In the genomic region with DNA sequence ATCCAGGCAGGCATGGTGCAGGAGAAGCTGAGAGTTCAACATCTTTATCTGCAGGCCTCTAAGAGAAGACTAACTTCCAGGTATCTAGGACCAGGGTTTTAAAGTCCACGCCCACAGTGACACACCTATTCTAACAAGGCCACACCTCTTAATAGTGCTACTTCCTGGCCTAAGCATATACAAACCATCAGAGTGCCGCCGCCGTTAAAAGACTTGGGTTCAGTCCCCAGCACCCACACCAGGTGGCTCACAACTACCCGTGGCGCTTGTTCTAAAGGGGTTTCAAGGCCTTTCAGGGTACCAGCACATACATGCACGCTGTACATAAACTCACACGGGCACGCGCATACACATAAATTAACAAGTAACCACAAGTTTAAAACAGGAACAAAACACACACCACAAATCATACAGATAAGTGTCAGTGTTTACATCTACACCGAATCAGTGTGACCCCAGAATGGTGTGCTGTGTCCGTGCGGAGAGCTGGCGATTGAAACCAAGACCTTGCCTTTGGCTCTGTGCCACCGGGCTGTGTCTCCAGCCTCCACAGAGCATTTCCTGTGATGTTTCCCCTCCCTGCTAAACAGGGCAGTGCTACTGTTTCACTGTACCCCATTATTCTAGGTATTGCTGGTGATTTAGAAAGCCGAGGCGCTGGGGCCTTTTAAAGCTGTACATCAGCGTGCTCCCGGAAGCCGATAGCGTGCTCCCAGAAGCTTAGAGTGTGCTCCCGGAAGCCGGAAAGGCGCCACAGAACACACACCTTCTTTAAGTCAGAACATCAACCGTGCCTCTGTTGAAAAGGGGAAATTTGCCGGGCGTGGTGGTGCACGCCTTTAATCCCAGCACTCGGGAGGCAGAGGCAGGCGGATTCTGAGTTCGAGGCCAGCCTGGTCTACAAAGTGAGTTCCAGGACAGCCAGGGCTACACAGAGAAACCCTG, we compare ENCODE assay signal across 11 mouse cellular contexts.
A peak's percentile ranks its signal among the peaks of the same experiment; 100 is the strongest.
DNase-seq lines count a peak whose midpoint lies in the region; TF ChIP-seq lines count a peak whose summit lies in the region.
"Had no signal": no experiment of that assay in that cellular context is flagged by ENCODE, and none has a peak within 500 bp of the region (broad histone marks: within the 10 kb centered on the region; RNA-seq: fewer than 3 reads in every experiment).

No protein-coding gene starts in this region.

- TF ChIP-seq POLR2A in heart, adult 2 months (IDR thresholded peaks at IDR 0.05; ENCODE audit: insufficient read depth, low read depth, low read length): no peak
- no peak for TF ChIP-seq POLR2A in bone marrow, adult 2 months (IDR thresholded peaks at IDR 0.05; ENCODE audit: borderline replicate concordance, control insufficient read depth, low read depth, low read length)

- intact Hi-C loops in heart, adult 2 months (cut with DNase I): no loop called here
- intact Hi-C loops in heart, postnatal 10 days (cut with DNase I): no loop called here

- H3K4me3 ChIP-seq in heart, adult 2 months: no peak overlapping the region
- no peak overlapping the region for H3K4me3 ChIP-seq in bone marrow, adult 2 months (replicated peaks; ENCODE audit: control insufficient read depth, low read depth, low read length)
- H3K4me3 ChIP-seq in layer of hippocampus, adult 2 months: no peak overlapping the region
- H3K4me3 ChIP-seq: heart, embryonic 15.5 days; midbrain, embryonic 15.5 days; stomach, embryonic 15.5 days had no signal

- TF ChIP-seq CTCF in heart, adult 2 months (IDR thresholded peaks at IDR 0.05): no peak
- TF ChIP-seq CTCF in bone marrow, adult 2 months (IDR thresholded peaks at IDR 0.05; ENCODE audit: control insufficient read depth, insufficient read depth, low read length): no peak
- no peak for TF ChIP-seq CTCF in layer of hippocampus, adult 2 months (conservative IDR thresholded peaks at IDR 0.05)

- no peak for TF ChIP-seq EP300 in heart, adult 2 months (IDR thresholded peaks at IDR 0.05; ENCODE audit: insufficient read depth, low read depth, low read length)

- peak overlapping the region; percentile 15; the same call in 1 of the 2 replicates for H3K27ac ChIP-seq in heart, adult 2 months
- H3K27ac ChIP-seq in bone marrow, adult 2 months (ENCODE audit: control insufficient read depth, insufficient read depth, low read depth, low read length, poor library complexity): peak overlapping the region; percentile 50
- H3K27ac ChIP-seq in layer of hippocampus, adult 2 months: no peak overlapping the region
- H3K27ac ChIP-seq: heart, embryonic 15.5 days; midbrain, embryonic 15.5 days; stomach, embryonic 15.5 days had no signal

- no peaks in the 10 kb centered on the region for H3K79me2 ChIP-seq in heart, adult 2 months (replicated peaks; ENCODE audit: control insufficient read depth, insufficient read depth, low read length)

- H3K36me3 ChIP-seq in heart, adult 2 months (ENCODE audit: control insufficient read depth, insufficient read depth, low read length): no peaks in the 10 kb centered on the region
- H3K36me3 ChIP-seq: heart, embryonic 15.5 days; midbrain, embryonic 15.5 days; stomach, embryonic 15.5 days had no signal

- WGBS in heart, adult 2 months: 73% methylated on average over 31 of the region's 31 CpGs
- WGBS in bone marrow, adult 2 months: 45% methylated on average over 31 of the region's 31 CpGs

- DNase-seq in heart, adult 2 months: peak; percentile 36 to 41
- DNase-seq in heart, postnatal 10 days: no peak
- peak; percentile 74 for DNase-seq in CD4-positive, CD25-positive, alpha-beta regulatory T cell, adult 2 months (ENCODE audit: low read depth, low spot score)
- DNase-seq in lung, postnatal 10 days: peak; percentile 54
- no peak for DNase-seq in layer of hippocampus, adult 2 months (ENCODE audit: low spot score in 2 of 2)
- no peak for DNase-seq in cerebellum, adult 18-20 months
- DNase-seq in urinary bladder, postnatal 36 days (ENCODE audit: low spot score in 2 of 2): no peak

- H3K27me3 ChIP-seq in heart, adult 2 months (ENCODE audit: control insufficient read depth, insufficient read depth, low read length): no peaks in the 10 kb centered on the region
- H3K27me3 ChIP-seq: heart, embryonic 15.5 days; midbrain, embryonic 15.5 days; stomach, embryonic 15.5 days had no signal

- H3K4me1 ChIP-seq in heart, adult 2 months (ENCODE audit: control insufficient read depth, insufficient read depth, low read length): no peaks in the 10 kb centered on the region
- H3K4me1 ChIP-seq in bone marrow, adult 2 months (ENCODE audit: control insufficient read depth, insufficient read depth, low read length): no peaks in the 10 kb centered on the region; the same call in 1 of the 2 replicates
- H3K4me1 ChIP-seq: heart, embryonic 15.5 days; midbrain, embryonic 15.5 days; stomach, embryonic 15.5 days had no signal

- no peak overlapping the region for H3K9ac ChIP-seq in heart, adult 2 months (ENCODE audit: low read depth, low read length)
- H3K9ac ChIP-seq: heart, embryonic 15.5 days; midbrain, embryonic 15.5 days; stomach, embryonic 15.5 days had no signal

Comparison
In these comparisons a context has a peak if more than half of its experiments do, and no peak if none do; other contexts are left out.
1. DNase-seq: peak in heart, adult 2 months (2 of 2), CD4-positive, CD25-positive, alpha-beta regulatory T cell, adult 2 months (single experiment) and lung, postnatal 10 days (single experiment); none in heart, postnatal 10 days (0 of 2), layer of hippocampus, adult 2 months (0 of 2), cerebellum, adult 18-20 months (0 of 2) and urinary bladder, postnatal 36 days (0 of 2).